Mouse (Mus musculus): ENCODE results near the gene Gm48552.

The Gm48552 gene

GRCm38 (mm10) chr10:81389373-81389772, 568 bp downstream of the Gm48552 start:
- no peak for DNase-seq

- peak; percentile 77 for DNase-seq
Observed at GRCm38 (mm10) chr10:81389801-81390677, 1.2 kb downstream of the Gm48552 start.

GRCm38 (mm10) chr10:81390678-81390965, 1.8 kb downstream of the Gm48552 start:
- DNase-seq: peak; percentile 57

- no peak for DNase-seq
Observed at GRCm38 (mm10) chr10:81392270-81392669, 3.5 kb downstream of the Gm48552 start.

GRCm38 (mm10) chr10:81392781-81393185, 4.0 kb downstream of the Gm48552 start, which contains the start of gene Smim24:
Gene Smim24 (plus strand): TSS chr10:81393051.
- no peak for DNase-seq

GRCm38 (mm10) chr10:81393456-81394063, 4.8 kb downstream of the Gm48552 start:
- no peak for DNase-seq

GRCm38 (mm10) chr10:81395127-81395526, 6.3 kb downstream of the Gm48552 start:
- DNase-seq: peak; percentile 73

GRCm38 (mm10) chr10:81395865-81396264, 7.1 kb downstream of the Gm48552 start:
- DNase-seq: no peak

- no peak for DNase-seq
Observed at GRCm38 (mm10) chr10:81396749-81397148, 7.9 kb downstream of the Gm48552 start.

- DNase-seq: peak; percentile 79
Observed at GRCm38 (mm10) chr10:81399296-81399695, 10.5 kb downstream of the Gm48552 start.

- peak; percentile 77 for DNase-seq
Observed at GRCm38 (mm10) chr10:81399798-81400308, 11.0 kb downstream of the Gm48552 start.

- peak; percentile 95 for DNase-seq
Observed at GRCm38 (mm10) chr10:81400371-81401204, 11.8 kb downstream of the Gm48552 start.

GRCm38 (mm10) chr10:81401205-81401520, 12.4 kb downstream of the Gm48552 start:
- no peak for DNase-seq

- peak; percentile 82 for DNase-seq
Observed at GRCm38 (mm10) chr10:81401521-81402226, 12.9 kb downstream of the Gm48552 start.

GRCm38 (mm10) chr10:81402227-81402765, 13.5 kb downstream of the Gm48552 start:
- DNase-seq: peak; percentile 73

- no peak for DNase-seq
Observed at GRCm38 (mm10) chr10:81403511-81403910, 14.7 kb downstream of the Gm48552 start.

GRCm38 (mm10) chr10:81404082-81404481, 15.3 kb downstream of the Gm48552 start:
- no peak for DNase-seq

- DNase-seq: no peak
Observed at GRCm38 (mm10) chr10:81404720-81405119, 15.9 kb downstream of the Gm48552 start.

- DNase-seq: peak; percentile 87
Observed at GRCm38 (mm10) chr10:81405588-81406201, 16.9 kb downstream of the Gm48552 start.

- peak; percentile 74 for DNase-seq
Observed at GRCm38 (mm10) chr10:81406504-81407440, 18.0 kb downstream of the Gm48552 start.

Data from cerebellum, adult 9-11 months (tissue).